Mouse (Mus musculus) embryonic facial prominence, embryonic 10.5 days (tissue): ENCODE measurements around the gene Pcp2. TPM values are rescaled to one million over a fixed set of nuclear protein-coding genes. Genes with fewer than 3 reads are reported as not detected.
"Not testable (repeated sequence)": the region's sequence is repeated elsewhere in the genome, so short reads cannot be mapped to it uniquely, and the experiment has no call there.

Experiments
- DNase-seq: peaks from one replicate; pipeline ENCODE4 v3.0.0-alpha.2; 2017; ENCODE audit warnings: low spot score
- H3K27ac ChIP-seq: fragments of 300-500 bp; sonication (generic); replicated peaks from 2 replicates; pipeline ENCODE4 v1.5.1; 2016; ENCODE audit warnings: mild to moderate bottlenecking
- H3K27me3 ChIP-seq: fragments of 300-500 bp; sonication (generic); replicated peaks from 2 replicates; pipeline ENCODE4 v1.6.1; 2016; ENCODE audit warnings: low read depth, mild to moderate bottlenecking; ENCODE audit not compliant: poor library complexity, severe bottlenecking
- H3K36me3 ChIP-seq: fragments of 300-500 bp; sonication (generic); replicated peaks from 2 replicates; pipeline ENCODE4 v1.6.1; 2016; ENCODE audit warnings: mild to moderate bottlenecking, moderate library complexity
- H3K4me1 ChIP-seq: fragments of 300-500 bp; sonication (generic); 2 replicates; pipeline ENCODE4 v1.6.1; 2016
- H3K4me3 ChIP-seq: fragments of 300-500 bp; sonication (generic); 2 replicates; pipeline ENCODE4 v1.5.1; 2016; ENCODE audit warnings: mild to moderate bottlenecking, moderate library complexity
- H3K9me3 ChIP-seq: fragments of 300-500 bp; sonication (generic); 2 replicates; pipeline ENCODE4 v1.6.1; 2016; ENCODE audit warnings: mild to moderate bottlenecking
- WGBS: fragments of 180-500 bp; shearing (Covaris S2); methylation state at CpG from one replicate; pipeline ENCODE4 v1.1.7; 2016; 5-methylcytosine and 5-hydroxymethylcytosine counted together
- polyA plus RNA-seq: library from polyadenylated mRNA; unstranded; fragments of >200 nt; fragmentation: Nextera tagmentation; extraction: Ambion mirVana; gene quantifications from 2 replicates; pipeline ENCODE4 v1.2.1, GENCODE M21; 2016

Gene Pcp2
- polyA plus RNA-seq, 1 experiment from 2014 or later: 1.7 TPM

GRCm38 (mm10) chr8:3581961-3582360 is 43.4 kb downstream of the Pcp2 start:
- H3K27me3 ChIP-seq: peaks cover 14% of the 10 kb centered on the region
- not testable (repeated sequence) for DNase-seq, H3K4me1 ChIP-seq, H3K36me3 ChIP-seq, H3K4me3 ChIP-seq, H3K27ac ChIP-seq, H3K9me3 ChIP-seq
- 78% methylated on average over 3 of the region's 3 CpGs for WGBS

- Histone ChIP-seq H3K27me3 (no peaks in the 10 kb centered on the region), H3K36me3 (no peaks in the 10 kb centered on the region), H3K4me3 (no peak overlapping the region), H3K9me3 (no peaks in the 10 kb centered on the region), H3K27ac (no peak overlapping the region), H3K4me1 (no peaks in the 10 kb centered on the region)
- WGBS: 78% methylated on average over 9 of the region's 9 CpGs
- DNase-seq: peak; percentile 37
Observed at GRCm38 (mm10) chr8:3579390-3580364, 45.7 kb downstream of the Pcp2 start.

- Histone ChIP-seq H3K4me1 (no peaks in the 10 kb centered on the region), H3K27ac (no peak overlapping the region), H3K9me3 (no peaks in the 10 kb centered on the region), H3K4me3 (no peak overlapping the region), H3K36me3 (no peaks in the 10 kb centered on the region), H3K27me3 (no peaks in the 10 kb centered on the region)
- 77% methylated on average over 15 of the region's 15 CpGs for WGBS
- no peak for DNase-seq
Observed at GRCm38 (mm10) chr8:3576211-3576960, 49.0 kb downstream of the Pcp2 start.

DNA sequence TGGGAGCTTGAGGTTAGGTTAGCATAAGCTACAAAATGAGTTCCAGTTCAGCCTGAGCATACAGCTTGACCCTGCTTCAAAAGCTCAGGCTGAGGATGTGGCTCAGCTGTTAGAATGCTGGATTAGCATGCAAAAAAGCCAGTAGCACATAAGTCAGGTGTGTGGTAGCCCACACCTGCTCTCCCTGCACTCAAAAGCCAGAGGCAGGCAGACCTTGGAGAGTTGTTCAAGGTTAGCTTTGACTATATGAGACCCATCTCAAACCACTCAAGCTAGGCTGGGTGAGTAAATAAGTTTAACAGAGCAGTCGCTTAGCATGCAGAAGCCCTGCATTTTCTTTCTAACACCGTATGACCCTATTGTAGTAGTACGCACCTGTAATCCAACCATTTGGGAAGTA is 50.8 kb downstream of the Pcp2 start:
- DNase-seq: no peak
- H3K4me1 ChIP-seq: no peaks in the 10 kb centered on the region
- H3K4me3 ChIP-seq: no peak overlapping the region
- H3K27me3 ChIP-seq: no peaks in the 10 kb centered on the region
- 91% methylated on average over 3 of the region's 3 CpGs for WGBS
- no peaks in the 10 kb centered on the region for H3K36me3 ChIP-seq
- H3K27ac ChIP-seq: no peak overlapping the region
- no peaks in the 10 kb centered on the region for H3K9me3 ChIP-seq

Other genes with a start within 250 kb of the Pcp2 start
- 9.5 and 9.6 TPM in 2 replicates for gene Arhgef18, start 232.5 kb downstream of the Pcp2 start, polyA plus RNA-seq
- gene Pex11g, start 157.9 kb downstream of the Pcp2 start, polyA plus RNA-seq: 4.1 and 4.8 TPM in 2 replicates
- gene Tex45, start 154.7 kb downstream of the Pcp2 start, polyA plus RNA-seq: 0.10 TPM in 1 of 2 replicates, not detected in the other
- gene Zfp358, start 132.4 kb downstream of the Pcp2 start, polyA plus RNA-seq: 68.4 and 70.8 TPM in 2 replicates
- 63.2 and 65.0 TPM in 2 replicates for gene Mcoln1, start 125.1 kb downstream of the Pcp2 start, polyA plus RNA-seq
- 20.7 and 24.8 TPM in 2 replicates for gene Pnpla6, start 110.2 kb downstream of the Pcp2 start, polyA plus RNA-seq
- gene C330021F23Rik, start 57.6 kb downstream of the Pcp2 start, polyA plus RNA-seq: 6.8 and 7.1 TPM in 2 replicates
- 9.5 and 10.9 TPM in 2 replicates for gene Camsap3, start 38.3 kb downstream of the Pcp2 start, polyA plus RNA-seq
- 75.5 and 77.6 TPM in 2 replicates for gene Xab2, start 4.2 kb downstream of the Pcp2 start, polyA plus RNA-seq
- gene Pet100, start 4.0 kb downstream of the Pcp2 start, polyA plus RNA-seq: 85.2 and 88.9 TPM in 2 replicates
- gene Stxbp2, start 5.4 kb upstream of the Pcp2 start, polyA plus RNA-seq: 41.9 and 42.0 TPM in 2 replicates
- 0.24 and 0.39 TPM in 2 replicates for gene Retn, start 30.2 kb upstream of the Pcp2 start, polyA plus RNA-seq
- 0.12 TPM in 1 of 2 replicates, not detected in the other for gene Mcemp1, start 40.2 kb upstream of the Pcp2 start, polyA plus RNA-seq
- 7.3 and 8.2 TPM in 2 replicates for gene Fcor, start 46.8 kb upstream of the Pcp2 start, polyA plus RNA-seq
- gene Trappc5, start 50.8 kb upstream of the Pcp2 start, polyA plus RNA-seq: 44.6 and 46.8 TPM in 2 replicates
- gene Fcer2a, start 68.6 kb upstream of the Pcp2 start, polyA plus RNA-seq: 0.32 and 0.36 TPM in 2 replicates
- 0.16 and 0.20 TPM in 2 replicates for gene Clec4g, start 95.1 kb upstream of the Pcp2 start, polyA plus RNA-seq
- gene Cd209a, start 123.4 kb upstream of the Pcp2 start, polyA plus RNA-seq: not detected in 2 replicates
- not detected in 2 replicates for gene Cd209e, start 228.8 kb upstream of the Pcp2 start, polyA plus RNA-seq